Mouse (Mus musculus) small intestine, adult 2 months (tissue): ENCODE results near the gene Plekhg1.

Experiments
- CTCF ChIP-seq: fragments of 200-500 bp; IDR thresholded peaks from 2 replicates; pipeline ENCODE4 v1.5.1; 2012; ENCODE audit warnings: low read depth, mild to moderate bottlenecking, control low read depth, inconsistent platforms, low read length, moderate library complexity, mixed read lengths; ENCODE audit not compliant: insufficient replicate concordance, insufficient read length; ENCODE audit errors: extremely low read depth
- POLR2A ChIP-seq: fragments of 200-500 bp; IDR thresholded peaks from 2 replicates; pipeline ENCODE4 v1.6.1; 2012; ENCODE audit warnings: low read depth, mild to moderate bottlenecking, control low read depth, inconsistent platforms, low read length, moderate library complexity

DNA sequence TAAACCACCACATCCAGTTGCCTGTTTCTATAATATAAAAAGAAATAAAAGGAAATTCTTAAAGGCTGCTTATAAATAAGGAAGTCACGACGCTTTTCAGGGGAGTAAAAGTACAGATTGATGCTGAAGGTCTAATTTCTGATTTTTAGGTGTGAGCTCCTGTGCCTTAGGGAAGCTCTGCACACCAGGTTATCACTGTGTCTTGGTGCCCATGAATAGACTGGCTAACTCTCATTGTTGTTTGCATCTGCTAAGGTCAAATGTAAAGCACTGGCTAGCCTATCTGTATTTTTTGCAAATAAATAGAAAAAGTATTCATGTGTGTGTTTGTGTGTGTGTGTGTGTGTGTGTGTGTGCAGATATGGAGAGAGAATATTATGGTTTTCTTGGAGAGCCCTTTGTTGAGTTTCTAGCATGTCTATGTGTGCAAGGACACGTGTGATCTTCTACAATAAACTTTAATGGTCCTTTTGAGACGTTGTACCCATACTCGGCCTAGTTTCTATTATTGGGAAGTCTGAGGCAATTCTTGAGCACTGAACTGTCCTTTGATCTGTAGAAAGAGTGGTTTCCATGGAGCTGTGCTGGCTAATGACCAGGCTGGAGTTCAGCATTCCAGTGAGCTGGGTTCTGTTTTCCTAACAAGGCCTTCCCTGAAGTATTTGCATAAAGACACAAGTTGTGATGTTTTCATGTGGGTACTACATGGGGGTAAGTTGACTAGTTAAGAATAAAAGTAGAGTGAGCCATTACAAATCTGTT is 79.0 kb downstream of the Plekhg1 start:
- TF ChIP-seq POLR2A = no peak
- TF ChIP-seq CTCF = no peak
